Mouse (Mus musculus): ENCODE measurements around the gene Gm10722. TPM values are rescaled to one million over a fixed set of nuclear protein-coding genes. Genes with fewer than 3 reads are reported as not detected.
"Not testable (repeated sequence)": the region's sequence is repeated elsewhere in the genome, so short reads cannot be mapped to it uniquely, and the experiment has no call there.

The Gm10722 gene
- polyA plus RNA-seq (2012; rRNA removed) = not detected in 2 replicates

GRCm38 (mm10) chr9:3000445-3000972 lies at the start of gene Gm10722:
Gm10722 (plus strand) TSS chr9:3000922.
- 74% methylated on average over 12 of the region's 12 CpGs for WGBS
- H3K4me1 ChIP-seq (ENCODE audit: control insufficient read depth, insufficient read depth, low read length); DNase-seq; H3K4me3 ChIP-seq (replicated peaks; ENCODE audit: extremely low read depth, low read depth, low read length): not testable (repeated sequence)

GRCm38 (mm10) chr9:3001006-3001405 lies 284 bp downstream of the Gm10722 start:
- DNase-seq; H3K4me1 ChIP-seq (ENCODE audit: control insufficient read depth, insufficient read depth, low read length); H3K4me3 ChIP-seq (replicated peaks; ENCODE audit: extremely low read depth, low read depth, low read length): not testable (repeated sequence)
- WGBS = 67% methylated on average over 8 of the region's 8 CpGs

GRCm38 (mm10) chr9:3001948-3002659 lies 1.4 kb downstream of the Gm10722 start:
- WGBS = 73% methylated on average over 9 of the region's 11 CpGs
- H3K4me3 ChIP-seq (replicated peaks; ENCODE audit: extremely low read depth, low read depth, low read length); H3K4me1 ChIP-seq (ENCODE audit: control insufficient read depth, insufficient read depth, low read length): not testable (repeated sequence)
- DNase-seq = peak; percentile 66

DNA sequence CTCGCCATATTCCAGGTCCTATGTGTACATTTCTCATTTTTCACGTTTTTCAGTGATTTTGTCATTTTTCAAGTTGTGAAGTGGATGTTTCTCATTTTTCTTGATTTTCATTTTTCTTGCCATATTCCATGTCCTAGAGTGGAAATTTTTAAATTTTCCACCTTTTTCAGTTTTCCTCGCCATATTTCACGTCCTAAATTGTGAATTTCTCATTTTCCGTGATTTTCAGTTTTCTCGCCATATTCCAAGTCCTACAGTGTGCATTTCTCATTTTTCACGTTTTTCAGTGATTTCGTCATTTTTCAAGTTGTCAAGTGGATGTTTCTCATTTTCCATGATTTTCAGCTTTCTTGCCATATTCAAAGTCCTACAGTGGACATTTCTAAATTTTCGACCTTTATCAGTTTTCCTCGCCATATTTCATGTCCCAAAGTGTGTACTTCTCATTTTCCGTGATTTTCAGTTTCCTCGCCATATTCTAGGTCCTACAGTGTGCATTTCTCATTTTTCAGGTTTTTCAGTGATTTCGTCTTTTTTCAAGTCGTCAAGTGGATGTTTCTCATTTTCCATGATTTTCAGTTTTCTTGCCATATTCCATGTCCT lies 2.2 kb downstream of the Gm10722 start, which contains the start of gene Gm11168:
TSS of gene Gm11168 (plus strand) at position 553 of the 603 bp plus-strand sequence.
- WGBS = 74% methylated on average over 6 of the region's 14 CpGs
- not testable (repeated sequence) for DNase-seq; H3K4me3 ChIP-seq (replicated peaks; ENCODE audit: extremely low read depth, low read depth, low read length); H3K4me1 ChIP-seq (ENCODE audit: control insufficient read depth, insufficient read depth, low read length)

- not testable (repeated sequence) for H3K4me3 ChIP-seq (replicated peaks; ENCODE audit: extremely low read depth, low read depth, low read length); H3K4me1 ChIP-seq (ENCODE audit: control insufficient read depth, insufficient read depth, low read length); DNase-seq
- whole genome bisulfite sequencing = 79% methylated on average over 1 of the region's 5 CpGs
These were observed 5.5 kb downstream of the Gm10722 start for GRCm38 (mm10) chr9:3006179-3006578.

GRCm38 (mm10) chr9:3006636-3007035 lies 5.9 kb downstream of the Gm10722 start:
- DNase-seq = peak; percentile 76
- not testable (repeated sequence) for H3K4me3 ChIP-seq (replicated peaks; ENCODE audit: extremely low read depth, low read depth, low read length); H3K4me1 ChIP-seq (ENCODE audit: control insufficient read depth, insufficient read depth, low read length)
- WGBS = 76% methylated on average over 8 of the region's 8 CpGs

- H3K4me1 ChIP-seq (ENCODE audit: control insufficient read depth, insufficient read depth, low read length); DNase-seq; H3K4me3 ChIP-seq (replicated peaks; ENCODE audit: extremely low read depth, low read depth, low read length): not testable (repeated sequence)
- 75% methylated on average over 8 of the region's 9 CpGs for WGBS
These were observed 6.5 kb downstream of the Gm10722 start for GRCm38 (mm10) chr9:3007272-3007671.

DNA sequence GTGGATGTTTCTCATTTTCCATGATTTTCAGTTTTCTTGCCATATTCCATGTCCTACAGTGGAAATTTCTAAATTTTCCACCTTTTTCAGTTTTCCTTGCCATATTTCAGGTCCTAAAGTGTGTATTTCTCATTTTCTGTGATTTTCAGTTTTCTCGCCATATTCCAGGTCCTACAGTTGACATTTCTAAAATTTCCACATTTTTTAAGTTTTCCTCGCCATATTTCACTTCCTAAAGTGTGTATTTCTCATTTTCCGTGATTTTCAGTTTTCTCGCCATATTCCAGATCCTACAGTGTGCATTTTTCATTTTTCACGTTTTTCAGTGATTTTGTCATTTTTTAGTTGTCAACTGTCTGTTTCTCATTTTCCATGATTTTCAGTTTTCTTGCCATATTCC lies 8.6 kb downstream of the Gm10722 start:
- DNase-seq; H3K4me1 ChIP-seq (ENCODE audit: control insufficient read depth, insufficient read depth, low read length); H3K4me3 ChIP-seq (replicated peaks; ENCODE audit: extremely low read depth, low read depth, low read length): not testable (repeated sequence)
- no CpG with 5 or more reads among the region's 5 CpGs for WGBS

GRCm38 (mm10) chr9:3012054-3012621 lies 11.4 kb downstream of the Gm10722 start:
- 76% methylated on average over 3 of the region's 7 CpGs for whole genome bisulfite sequencing
- not testable (repeated sequence) for H3K4me3 ChIP-seq (replicated peaks; ENCODE audit: extremely low read depth, low read depth, low read length); DNase-seq; H3K4me1 ChIP-seq (ENCODE audit: control insufficient read depth, insufficient read depth, low read length)

- WGBS = no CpG with 5 or more reads among the region's 11 CpGs
- not testable (repeated sequence) for DNase-seq; H3K4me3 ChIP-seq (replicated peaks; ENCODE audit: extremely low read depth, low read depth, low read length); H3K4me1 ChIP-seq (ENCODE audit: control insufficient read depth, insufficient read depth, low read length)
These were observed 12.1 kb downstream of the Gm10722 start, which contains the start of gene Gm10721 for GRCm38 (mm10) chr9:3012733-3013279. Gm10721 (plus strand) TSS chr9:3013140.

DNA sequence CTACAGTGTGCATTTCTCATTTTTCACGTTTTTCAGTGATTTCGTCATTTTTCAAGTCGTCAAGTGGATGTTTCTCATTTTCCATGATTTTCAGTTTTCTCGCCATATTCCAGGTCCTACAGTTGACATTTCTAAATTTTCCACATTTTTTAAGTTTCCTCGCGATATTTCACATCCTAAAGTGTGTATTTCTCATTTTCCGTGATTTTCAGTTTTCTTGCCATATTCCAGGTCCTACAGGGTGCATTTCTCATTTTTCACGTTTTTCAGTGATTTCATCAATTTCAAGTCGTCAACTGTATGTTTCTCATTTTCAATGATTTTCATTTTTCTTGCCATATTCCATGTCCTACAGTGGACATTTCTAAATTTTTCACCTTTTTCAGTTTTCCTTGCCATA lies 14.6 kb downstream of the Gm10722 start, which contains the start of gene Gm10720:
TSS of gene Gm10720 (plus strand) at position 301 of the 400 bp plus-strand sequence.
- H3K4me3 ChIP-seq (replicated peaks; ENCODE audit: extremely low read depth, low read depth, low read length); DNase-seq; H3K4me1 ChIP-seq (ENCODE audit: control insufficient read depth, insufficient read depth, low read length): not testable (repeated sequence)
- WGBS = 69% methylated on average over 5 of the region's 9 CpGs

- not testable (repeated sequence) for H3K4me3 ChIP-seq (replicated peaks; ENCODE audit: extremely low read depth, low read depth, low read length); H3K4me1 ChIP-seq (ENCODE audit: control insufficient read depth, insufficient read depth, low read length); DNase-seq
- WGBS = 77% methylated on average over 6 of the region's 6 CpGs
These were observed 15.2 kb downstream of the Gm10722 start for GRCm38 (mm10) chr9:3015896-3016295.

DNA sequence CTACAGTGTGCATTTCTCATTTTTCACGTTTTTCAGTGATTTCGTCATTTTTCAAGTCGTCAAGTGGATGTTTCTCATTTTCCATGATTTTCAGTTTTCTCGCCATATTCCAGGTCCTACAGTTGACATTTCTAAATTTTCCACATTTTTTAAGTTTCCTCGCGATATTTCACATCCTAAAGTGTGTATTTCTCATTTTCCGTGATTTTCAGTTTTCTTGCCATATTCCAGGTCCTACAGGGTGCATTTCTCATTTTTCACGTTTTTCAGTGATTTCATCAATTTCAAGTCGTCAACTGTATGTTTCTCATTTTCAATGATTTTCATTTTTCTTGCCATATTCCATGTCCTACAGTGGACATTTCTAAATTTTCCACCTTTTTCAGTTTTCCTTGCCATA lies 16.4 kb downstream of the Gm10722 start, which contains the start of gene Gm10719:
TSS of gene Gm10719 (plus strand) at position 301 of the 400 bp plus-strand sequence.
- not testable (repeated sequence) for DNase-seq; H3K4me3 ChIP-seq (replicated peaks; ENCODE audit: extremely low read depth, low read depth, low read length); H3K4me1 ChIP-seq (ENCODE audit: control insufficient read depth, insufficient read depth, low read length)
- WGBS = 32% methylated on average over 2 of the region's 9 CpGs

- DNase-seq; H3K4me3 ChIP-seq (replicated peaks; ENCODE audit: extremely low read depth, low read depth, low read length); H3K4me1 ChIP-seq (ENCODE audit: control insufficient read depth, insufficient read depth, low read length): not testable (repeated sequence)
- 63% methylated on average over 9 of the region's 9 CpGs for WGBS
These were observed 18.2 kb downstream of the Gm10722 start for GRCm38 (mm10) chr9:3018944-3019343.

Data from lung, adult 2 months (tissue).